Mouse (Mus musculus) thymus, adult 2 months (tissue): ENCODE measurements around the gene Klk1.

Source experiments
- CTCF ChIP-seq: fragments of 200-500 bp; IDR thresholded peaks from 2 replicates; pipeline ENCODE4 v1.5.1; 2012; ENCODE audit warnings: mild to moderate bottlenecking, control low read depth, low read length, moderate library complexity, borderline replicate concordance; ENCODE audit not compliant: control insufficient read depth, poor library complexity, insufficient read depth; ENCODE audit errors: extremely low read depth
- POLR2A ChIP-seq: fragments of 200-500 bp; IDR thresholded peaks from 2 replicates; pipeline ENCODE4 v1.6.1; 2012; ENCODE audit warnings: mild to moderate bottlenecking, low read length, control low read depth, moderate library complexity; ENCODE audit not compliant: control insufficient read depth, poor library complexity, insufficient read depth; ENCODE audit errors: extremely low read depth

DNA sequence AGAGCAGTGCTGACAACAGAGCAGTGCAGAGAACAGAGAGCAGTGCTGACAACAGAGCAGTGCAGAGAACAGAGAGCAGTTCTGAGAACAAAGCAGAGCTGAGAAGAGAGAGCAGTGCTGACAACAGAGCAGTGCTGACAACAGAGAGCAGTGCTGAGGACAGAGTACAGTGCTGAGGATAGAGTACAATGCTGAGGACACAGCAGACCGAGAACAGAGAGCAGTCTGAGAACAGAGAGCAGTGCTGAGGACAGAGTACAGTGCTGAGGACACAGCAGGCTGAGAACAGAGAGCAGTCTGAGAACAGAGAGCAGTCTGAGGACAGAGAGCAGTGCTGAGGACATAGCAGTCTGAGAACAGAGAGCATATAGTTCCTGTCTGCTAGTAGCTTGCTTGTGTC lies 15.6 kb downstream of the Klk1 start:
- TF ChIP-seq CTCF = no peak
- TF ChIP-seq POLR2A = no peak
